Mouse (Mus musculus) liver, adult 2 months (tissue): ENCODE measurements around the gene Crocc. TPM values are rescaled to one million over a fixed set of nuclear protein-coding genes. Genes with fewer than 3 reads are reported as not detected.

Experiments used
- DNase-seq: peaks from one replicate; pipeline ENCODE4 v3.0.0-alpha.2; 2011; ENCODE audit warnings: low read depth, low spot score; ENCODE audit errors: extremely low read depth
- H3K27ac ChIP-seq: fragments of 200-500 bp; replicated peaks from 2 replicates; pipeline ENCODE4 v1.5.1; 2012; ENCODE audit warnings: low read depth, mild to moderate bottlenecking, control low read depth, inconsistent platforms, low read length; ENCODE audit not compliant: insufficient read depth
- H3K27me3 ChIP-seq: fragments of 200-500 bp; 2 replicates; pipeline ENCODE4 v1.6.1; 2012; ENCODE audit warnings: mild to moderate bottlenecking, moderate library complexity, low read length, inconsistent platforms; ENCODE audit not compliant: control insufficient read depth, insufficient read depth
- H3K36me3 ChIP-seq: fragments of 200-500 bp; 2 replicates; pipeline ENCODE4 v1.6.1; 2012; ENCODE audit warnings: low read length, inconsistent platforms; ENCODE audit not compliant: control insufficient read depth, insufficient read depth
- H3K4me1 ChIP-seq: fragments of 200-500 bp; 2 replicates; pipeline ENCODE4 v1.6.1; 2011; ENCODE audit warnings: low read length; ENCODE audit not compliant: control insufficient read depth, insufficient read depth
- H3K4me3 ChIP-seq: fragments of 200-500 bp; 2 replicates; pipeline ENCODE4 v1.5.1; 2011; ENCODE audit warnings: low read depth, mild to moderate bottlenecking, control low read depth, low read length, moderate library complexity; ENCODE audit not compliant: insufficient read depth
- H3K79me2 ChIP-seq: fragments of 200-500 bp; 2 replicates; pipeline ENCODE4 v1.6.1; 2012; ENCODE audit warnings: inconsistent platforms, mild to moderate bottlenecking, low read length, moderate library complexity; ENCODE audit not compliant: control insufficient read depth, insufficient read depth
- H3K9ac ChIP-seq: fragments of 200-500 bp; 2 replicates; pipeline ENCODE4 v1.6.1; 2012; ENCODE audit warnings: low read depth, mild to moderate bottlenecking, control low read depth, inconsistent platforms, low read length
- CTCF ChIP-seq: fragments of 200-500 bp; IDR thresholded peaks from 2 replicates; pipeline ENCODE4 v1.5.1; 2011; ENCODE audit warnings: low read depth, low read length, control low read depth
- POLR2A ChIP-seq: fragments of 200-500 bp; IDR thresholded peaks from 2 replicates; pipeline ENCODE4 v1.6.1; 2011; ENCODE audit warnings: low read length, control low read depth; ENCODE audit not compliant: insufficient read depth; ENCODE audit errors: extremely low read depth
- WGBS: fragments of 180-500 bp; shearing (Covaris S2); methylation state at CpG from one replicate; pipeline ENCODE4 v1.1.7; 2018; 5-methylcytosine and 5-hydroxymethylcytosine counted together
- polyA plus RNA-seq: library from polyadenylated mRNA; depleted of rRNA; stranded (reverse); fragments of >200 nt; gene quantifications from 2 replicates; pipeline ENCODE4 v1.2.3, GENCODE M21; 2012
- total RNA-seq: library from RNA; depleted of rRNA; stranded (reverse); fragments of >200 nt; gene quantifications from 2 replicates; pipeline ENCODE4 v1.2.3, GENCODE M21; 2014

Crocc gene
- total and polyA plus RNA-seq, 2 experiments, result 0.74 to 1.7 TPM

GRCm38 (mm10) chr4:141015356-141015755, 45.0 kb downstream of the Crocc start:
- Histone ChIP-seq H3K4me1 (no peaks in the 10 kb centered on the region), H3K36me3 (no peaks in the 10 kb centered on the region), H3K27me3 (0 out of 2 replicates have a peak, but pooled peaks cover 2% of the 10 kb centered on the region), H3K9ac (no peak overlapping the region), H3K27ac (no peak overlapping the region), H3K4me3 (no peak overlapping the region), H3K79me2 (no peaks in the 10 kb centered on the region)
- TF ChIP-seq POLR2A, result no peak
- no peak for TF ChIP-seq CTCF
- WGBS, result 78% methylated on average over 7 of the region's 7 CpGs
- DNase-seq, result no peak

GRCm38 (mm10) chr4:141014856-141015255, 45.5 kb downstream of the Crocc start:
- TF ChIP-seq POLR2A (no peak), CTCF (no peak)
- WGBS, result 89% methylated on average over 11 of the region's 11 CpGs

DNA sequence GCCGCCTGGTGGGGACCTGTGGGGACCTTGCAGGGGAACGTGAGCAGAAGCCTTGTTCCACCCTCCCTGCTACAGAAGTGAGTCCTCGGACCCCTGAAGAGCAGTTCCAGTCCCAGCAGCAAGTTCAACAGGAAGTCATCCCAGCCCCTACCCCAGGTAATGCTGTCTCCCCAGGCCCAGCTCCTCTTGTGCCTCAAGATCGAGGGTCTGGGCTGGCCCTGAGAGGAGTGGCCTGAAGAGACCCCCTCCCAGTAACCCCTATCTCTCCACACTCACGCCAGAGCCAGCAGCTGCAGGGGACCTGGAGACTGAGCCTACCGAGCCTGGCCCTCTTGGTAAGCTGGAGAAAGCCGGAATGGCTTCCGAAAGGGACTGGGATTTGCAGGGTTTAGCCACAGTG, 46.2 kb downstream of the Crocc start:
- DNase-seq, result no peak

More at GRCm38 (mm10) chr4:141014856-141015255, 45.5 kb downstream of the Crocc start:
- Histone ChIP-seq H3K4me1 (no peaks in the 10 kb centered on the region), H3K79me2 (no peaks in the 10 kb centered on the region), H3K4me3 (no peak overlapping the region), H3K27me3 (0 out of 2 replicates have a peak, but pooled peaks cover 2% of the 10 kb centered on the region), H3K9ac (no peak overlapping the region), H3K27ac (no peak overlapping the region), H3K36me3 (no peaks in the 10 kb centered on the region)
- no peak for DNase-seq

DNA sequence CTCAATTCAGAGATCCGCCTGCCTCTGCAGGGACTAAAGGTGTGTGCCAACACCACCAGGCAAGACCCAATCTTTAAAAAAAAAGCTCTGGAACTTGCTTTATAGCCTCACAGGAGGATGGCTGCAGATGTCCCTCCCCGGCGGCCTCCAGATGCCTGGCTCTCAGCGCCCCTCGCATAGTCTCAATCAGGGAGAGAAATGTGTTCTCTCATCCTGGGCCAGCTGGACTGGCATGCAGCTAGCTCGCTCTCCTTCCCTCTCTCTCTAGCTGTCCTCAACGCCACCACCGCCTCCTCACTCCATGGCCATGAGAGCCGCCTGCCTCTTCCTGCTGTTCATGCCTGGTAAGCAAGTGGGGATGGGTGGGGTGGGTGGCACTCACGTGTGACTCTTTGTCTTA, 47.8 kb downstream of the Crocc start:
- no peaks in the 10 kb centered on the region for H3K79me2 ChIP-seq
- WGBS, result 85% methylated on average over 10 of the region's 10 CpGs
- no peak overlapping the region for H3K9ac ChIP-seq
- H3K4me1 ChIP-seq, result no peaks in the 10 kb centered on the region
- DNase-seq, result no peak
- no peak overlapping the region for H3K27ac ChIP-seq
- no peaks in the 10 kb centered on the region for H3K36me3 ChIP-seq
- TF ChIP-seq CTCF, result no peak
- TF ChIP-seq POLR2A, result no peak
- no peak overlapping the region for H3K4me3 ChIP-seq
- 0 out of 2 replicates have a peak, but pooled peaks cover 2% of the 10 kb centered on the region for H3K27me3 ChIP-seq

More for the DNA sequence above, 46.2 kb downstream of the Crocc start:
- no peaks in the 10 kb centered on the region for H3K36me3 ChIP-seq
- H3K4me3 ChIP-seq, result no peak overlapping the region
- 0 out of 2 replicates have a peak, but pooled peaks cover 2% of the 10 kb centered on the region for H3K27me3 ChIP-seq
- no peaks in the 10 kb centered on the region for H3K4me1 ChIP-seq
- WGBS, result 75% methylated on average over 8 of the region's 8 CpGs
- no peak overlapping the region for H3K27ac ChIP-seq
- H3K79me2 ChIP-seq, result no peaks in the 10 kb centered on the region
- no peak overlapping the region for H3K9ac ChIP-seq
- TF ChIP-seq CTCF (no peak), POLR2A (no peak)

DNA sequence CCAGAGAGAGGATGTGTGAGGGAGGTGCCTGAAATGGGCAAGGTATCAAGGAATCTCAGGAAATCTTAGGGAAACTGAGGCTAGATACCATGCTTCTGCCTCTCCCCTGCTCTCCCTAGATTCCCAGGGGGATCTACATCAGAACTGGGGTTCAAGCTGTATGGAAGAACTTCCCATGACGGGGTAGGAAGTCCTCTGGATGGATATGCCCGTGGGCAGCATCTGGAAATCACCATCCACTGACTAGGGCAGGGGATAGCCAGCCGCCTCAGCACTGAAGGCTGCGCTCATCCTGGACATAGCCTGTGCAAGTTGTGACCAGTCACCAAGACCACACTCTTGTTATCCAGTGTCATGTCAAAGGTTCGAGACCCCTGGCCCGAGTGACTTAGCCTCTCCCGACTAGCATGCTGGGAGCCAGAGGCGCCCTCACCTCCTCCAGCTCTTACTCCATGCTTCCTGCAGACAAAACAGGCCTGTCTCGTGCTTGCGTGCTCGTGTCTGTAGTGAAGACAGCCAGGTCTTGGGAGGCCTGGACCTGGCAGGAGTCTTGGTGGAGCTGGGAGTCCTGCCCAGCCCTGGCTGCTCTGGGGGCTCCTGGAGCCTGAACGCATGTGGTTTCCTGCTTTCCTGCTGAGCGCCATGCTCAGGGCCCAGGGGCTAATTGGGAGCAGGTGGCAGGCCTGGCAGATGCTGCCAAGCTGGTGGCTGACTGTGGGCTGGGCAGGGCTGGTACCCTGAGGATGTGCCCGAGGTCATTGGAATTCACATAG, 48.6 kb downstream of the Crocc start:
- TF ChIP-seq CTCF (no peak), POLR2A (no peak)
- DNase-seq, result no peak
- Histone ChIP-seq H3K9ac (no peak overlapping the region), H3K79me2 (no peaks in the 10 kb centered on the region), H3K4me1 (no peaks in the 10 kb centered on the region), H3K27me3 (0 out of 2 replicates have a peak, but pooled peaks cover 2% of the 10 kb centered on the region), H3K4me3 (no peak overlapping the region), H3K27ac (no peak overlapping the region), H3K36me3 (no peaks in the 10 kb centered on the region)
- 72% methylated on average over 14 of the region's 14 CpGs for whole genome bisulfite sequencing

DNA sequence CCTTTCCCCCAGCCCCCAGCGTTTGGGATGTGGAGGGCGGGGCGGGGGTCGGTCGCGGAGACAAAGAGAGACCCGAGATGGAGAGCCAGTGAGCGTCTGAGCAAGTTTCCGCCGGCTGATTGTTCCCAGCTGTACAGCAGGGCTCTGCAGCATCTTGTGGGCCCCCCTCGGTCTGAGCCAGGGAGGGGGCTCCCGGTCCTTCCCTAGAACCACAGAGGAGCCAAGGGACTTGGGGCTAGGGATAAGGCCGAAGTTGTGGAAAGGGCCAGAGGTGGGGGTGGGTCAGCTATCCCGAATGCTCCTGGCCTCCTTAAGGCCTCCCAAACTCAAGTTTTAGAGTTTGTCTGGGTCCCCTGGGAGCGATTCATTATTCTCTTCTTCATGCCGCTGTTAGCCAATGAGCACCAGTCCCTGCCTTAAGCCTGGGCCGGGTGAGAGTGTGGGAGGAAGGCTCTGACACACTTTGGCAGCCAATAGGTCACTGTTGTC, 49.4 kb downstream of the Crocc start:
- H3K27me3 ChIP-seq, result 0 out of 2 replicates have a peak, but pooled peaks cover 2% of the 10 kb centered on the region
- H3K4me3 ChIP-seq, result peak overlapping the region; percentile 18; the same call in 1 of the 2 replicates
- no peaks in the 10 kb centered on the region for H3K36me3 ChIP-seq
- DNase-seq, result no peak
- no peak overlapping the region for H3K27ac ChIP-seq
- no peaks in the 10 kb centered on the region for H3K79me2 ChIP-seq
- 12% methylated on average over 17 of the region's 17 CpGs for WGBS
- H3K4me1 ChIP-seq, result no peaks in the 10 kb centered on the region
- no peak for TF ChIP-seq POLR2A
- TF ChIP-seq CTCF, result no peak
- no peak overlapping the region; the same call in 1 of the 2 replicates for H3K9ac ChIP-seq
